Mouse (Mus musculus) left cerebral cortex, postnatal 25 days (tissue): ENCODE results near the gene Fchsd2. TPM values are rescaled to one million over a fixed set of nuclear protein-coding genes. Genes with fewer than 3 reads are reported as not detected.

ENCODE experiments used
- DNase-seq, 2 experiments: peaks; one replicate each; pipeline ENCODE4 v3.0.0; 2022; ENCODE audit warnings: low spot score in 2 of 2, mixed read lengths in 1 of 2
- intact Hi-C: fragments of 180-260 bp; cut with DNase I; formaldehyde crosslinking; loops from one replicate; pipeline ENCODE4 v1.15.1; 2025
- total RNA-seq, 2 experiments: library from RNA; stranded (reverse); gene quantifications; 2 replicates each; pipeline ENCODE4 v1.2.3; 2021

Gene Fchsd2
- total RNA-seq, 2 experiments from 2014 or later = 38.8 to 43.9 TPM

DNA sequence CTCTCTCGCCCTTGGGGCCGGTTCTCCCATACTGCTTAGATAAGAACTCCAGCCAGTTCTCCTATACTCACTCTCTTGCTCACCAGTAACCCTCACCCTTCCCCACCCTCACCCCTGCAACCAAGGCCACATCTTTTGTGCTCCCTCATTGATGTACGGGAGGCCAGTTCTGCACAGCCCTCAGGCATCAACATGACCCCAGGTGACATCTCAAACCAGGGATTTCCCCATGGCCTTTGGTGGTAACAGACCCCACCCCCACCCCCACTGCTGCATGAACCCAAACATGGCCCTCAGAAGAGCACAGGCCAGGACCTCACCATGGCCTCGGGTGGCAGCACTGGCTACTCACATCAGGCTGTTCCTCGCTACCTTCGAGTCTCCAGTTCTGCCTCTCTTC lies 23.4 kb upstream of the Fchsd2 start:
- no peak for DNase-seq
- intact Hi-C loops = no loop called here

DNA sequence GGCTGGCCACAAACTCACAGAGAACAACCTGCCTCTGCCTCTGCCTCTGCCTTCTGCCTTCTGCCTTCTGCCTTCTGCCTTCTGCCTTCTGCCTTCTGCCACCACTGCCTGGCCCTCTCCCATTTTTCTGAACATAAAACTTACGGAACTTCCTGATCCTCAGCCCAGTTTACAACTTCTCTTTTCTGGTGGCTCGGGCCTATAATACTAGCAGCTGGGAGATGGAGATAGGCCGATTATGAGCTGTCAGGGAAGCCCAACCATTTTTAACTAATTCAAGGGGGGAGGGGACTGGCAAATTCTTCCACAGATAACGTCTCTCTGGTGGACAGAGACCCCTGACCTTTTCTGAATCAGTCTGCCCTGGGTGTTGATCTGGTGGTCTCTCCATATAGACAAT lies 22.3 kb upstream of the Fchsd2 start:
- no peak for DNase-seq
- intact Hi-C loops = no loop called here

DNA sequence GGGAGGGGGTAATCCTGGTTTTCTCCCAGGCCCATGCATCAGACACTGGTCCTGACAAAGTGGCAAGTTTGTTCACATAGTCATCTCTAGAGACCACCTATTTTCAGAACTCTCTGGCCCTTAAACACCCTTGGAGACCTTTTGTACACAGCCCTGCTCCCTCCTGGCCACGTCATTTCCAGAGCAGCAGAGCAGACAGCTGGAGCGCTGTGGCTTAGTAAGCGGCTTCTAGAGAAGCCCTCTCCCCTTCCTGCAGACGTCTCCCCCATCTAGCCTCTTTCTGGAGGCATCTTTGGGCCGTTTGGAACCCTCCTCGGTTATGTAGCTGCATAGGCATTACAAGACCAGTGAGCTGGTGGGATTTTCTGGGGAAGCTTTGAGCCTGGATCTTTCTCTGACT lies 21.6 kb upstream of the Fchsd2 start:
- intact Hi-C loops = no loop called here
- DNase-seq = no peak

DNA sequence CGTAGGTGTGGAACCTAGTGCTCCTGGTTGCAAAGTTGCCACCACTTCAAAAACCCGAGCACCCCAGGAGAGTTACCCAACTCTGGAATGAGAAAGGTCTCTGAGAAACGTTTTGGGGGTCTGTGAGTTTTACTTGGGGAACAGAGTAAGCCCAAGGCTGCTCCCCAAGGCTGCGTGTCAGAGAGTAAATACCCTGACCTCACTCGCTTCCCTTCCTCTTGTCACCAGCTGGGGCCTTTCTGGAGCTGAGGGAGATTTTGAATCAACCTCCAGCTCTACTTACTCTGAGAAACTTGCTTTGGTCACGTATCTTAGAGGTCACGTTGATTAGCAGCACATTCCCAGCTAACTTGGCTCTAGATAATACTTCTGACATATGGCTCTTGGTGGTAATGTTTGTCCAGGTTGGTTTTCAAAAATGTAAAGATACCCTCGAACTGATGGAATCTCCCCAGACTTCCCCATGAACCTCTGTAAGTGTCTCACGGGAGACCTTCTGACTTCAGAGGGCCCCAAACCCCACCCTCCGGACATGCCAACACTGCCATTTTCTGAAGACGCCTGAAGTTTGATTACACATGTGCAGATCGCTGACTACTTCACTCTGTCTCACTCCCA lies 20.4 kb upstream of the Fchsd2 start:
- DNase-seq = no peak
- intact Hi-C loops = no loop called here

GRCm38 (mm10) chr7:101074170-101074767 lies 18.4 kb upstream of the Fchsd2 start:
- no peak for DNase-seq
- intact Hi-C loops = no loop called here

DNA sequence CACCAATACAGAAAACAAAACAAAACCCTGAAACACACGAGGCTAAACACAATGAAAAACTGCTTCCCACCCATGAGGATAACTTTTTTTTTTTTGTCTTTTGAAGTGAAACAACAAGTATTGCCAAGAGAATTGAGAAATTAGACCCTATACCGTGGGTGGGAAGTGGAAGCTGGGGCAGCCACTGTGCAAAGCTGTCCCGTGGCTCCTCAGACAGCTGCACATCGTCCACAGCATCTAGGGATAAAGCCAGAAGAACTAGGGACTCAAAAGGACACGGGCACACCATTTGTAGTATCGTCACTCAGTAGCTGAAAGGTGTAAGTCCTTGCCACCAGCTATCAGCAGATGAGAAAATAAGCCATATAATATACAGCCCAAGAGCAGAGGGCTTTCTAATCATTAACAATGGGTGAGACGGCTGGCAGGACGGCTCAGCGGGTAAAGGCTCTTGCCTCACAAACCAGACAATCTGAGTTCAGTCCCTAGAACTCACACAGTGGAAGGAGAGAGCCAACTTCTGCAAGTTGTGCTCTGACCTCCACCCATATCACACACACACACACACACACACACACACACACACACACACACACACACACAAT lies 9.0 kb upstream of the Fchsd2 start:
- intact Hi-C loops = no loop called here
- DNase-seq = no peak

DNA sequence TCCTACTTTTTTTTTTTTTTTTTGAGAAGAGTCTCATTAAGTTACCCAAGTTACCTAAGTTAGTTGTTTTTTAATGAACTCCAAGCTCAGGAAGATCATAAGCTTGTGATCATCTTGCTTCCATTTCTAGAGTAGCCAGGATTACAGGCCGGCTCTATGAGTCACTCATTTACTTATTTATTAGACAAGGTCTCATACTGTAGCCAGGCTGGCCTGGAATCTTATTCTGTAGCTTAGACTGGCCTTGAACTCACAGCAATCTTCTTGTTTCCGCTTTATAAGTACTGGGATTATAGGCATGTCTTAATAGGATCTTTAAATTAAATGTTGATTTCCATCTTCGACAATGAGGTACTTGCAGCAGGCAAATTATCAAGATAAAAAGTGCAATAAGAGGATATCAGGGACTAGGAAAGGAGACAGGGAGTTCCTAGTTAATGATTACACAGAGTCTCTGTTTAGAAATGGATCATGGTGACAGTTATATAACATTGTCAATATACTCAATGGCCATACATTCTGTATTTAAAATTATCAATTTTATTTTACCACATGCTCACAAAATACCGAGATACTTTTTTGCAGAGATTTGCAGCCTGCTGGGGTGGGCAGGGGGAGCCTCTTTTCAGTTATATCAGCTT lies 7.7 kb upstream of the Fchsd2 start:
- intact Hi-C loops = no loop called here

GRCm38 (mm10) chr7:101085779-101086178 lies 6.9 kb upstream of the Fchsd2 start:
- DNase-seq = no peak
- intact Hi-C loops = no loop called here

More for the DNA sequence above, 7.7 kb upstream of the Fchsd2 start:
- DNase-seq = no peak

DNA sequence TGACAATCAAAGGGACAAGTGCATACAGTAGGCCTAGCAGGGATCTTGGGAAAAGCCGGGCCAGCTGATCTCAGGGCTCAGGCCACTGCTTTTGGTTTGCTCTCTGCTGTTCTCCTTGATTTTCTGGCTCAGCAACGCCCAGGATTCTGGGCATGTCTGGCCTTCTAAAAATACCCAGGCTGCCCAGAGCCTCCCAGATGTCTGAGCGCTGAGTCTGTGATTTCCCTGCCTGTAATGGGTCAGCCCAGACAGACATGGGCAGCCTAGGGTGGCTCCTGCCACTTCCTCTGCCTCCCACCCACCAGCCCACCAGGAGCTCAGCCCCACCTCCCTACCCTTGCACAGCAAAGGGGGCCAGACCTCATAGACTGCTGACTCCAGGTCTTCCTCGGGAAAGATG lies 4.0 kb upstream of the Fchsd2 start:
- DNase-seq = peak; percentile 13 to 57
- intact Hi-C loops = no loop called here

DNA sequence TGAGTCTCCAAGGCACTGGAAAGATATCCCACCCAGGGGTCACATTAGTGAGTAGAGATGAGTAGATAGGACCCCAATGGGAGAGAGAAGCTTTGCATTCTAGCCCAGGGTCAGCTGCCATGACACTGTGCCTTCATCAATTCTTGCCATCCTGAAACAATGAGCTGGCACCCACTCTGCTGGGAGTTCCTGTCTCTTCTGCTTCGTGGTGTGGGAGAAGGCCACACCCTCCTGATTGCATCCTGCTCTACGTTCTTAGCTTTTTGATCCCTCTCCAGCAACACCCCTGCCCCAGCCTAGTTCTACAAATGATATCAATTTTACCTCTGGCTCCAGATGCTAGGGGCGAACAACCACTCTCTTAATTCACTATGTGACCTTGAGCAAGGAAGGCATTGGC lies 3.4 kb upstream of the Fchsd2 start:
- DNase-seq = no peak
- intact Hi-C loops = no loop called here

GRCm38 (mm10) chr7:101093231-101093630 lies 568 bp downstream of the Fchsd2 start:
- DNase-seq = no peak
- intact Hi-C loops = no loop called here

- intact Hi-C loops = no loop called here
- no peak for DNase-seq
Measured at GRCm38 (mm10) chr7:101094746-101095145, 2.1 kb downstream of the Fchsd2 start.

- no peak for DNase-seq
- intact Hi-C loops = no loop called here
Measured at GRCm38 (mm10) chr7:101095560-101095959, 2.9 kb downstream of the Fchsd2 start.

GRCm38 (mm10) chr7:101096576-101096975 lies 3.9 kb downstream of the Fchsd2 start:
- intact Hi-C loops = no loop called here
- DNase-seq = no peak

- intact Hi-C loops = no loop called here
- DNase-seq = no peak
Measured at GRCm38 (mm10) chr7:101097084-101097483, 4.4 kb downstream of the Fchsd2 start.

- intact Hi-C loops = no loop called here
Measured at GRCm38 (mm10) chr7:101099981-101100380, 7.3 kb downstream of the Fchsd2 start.

DNA sequence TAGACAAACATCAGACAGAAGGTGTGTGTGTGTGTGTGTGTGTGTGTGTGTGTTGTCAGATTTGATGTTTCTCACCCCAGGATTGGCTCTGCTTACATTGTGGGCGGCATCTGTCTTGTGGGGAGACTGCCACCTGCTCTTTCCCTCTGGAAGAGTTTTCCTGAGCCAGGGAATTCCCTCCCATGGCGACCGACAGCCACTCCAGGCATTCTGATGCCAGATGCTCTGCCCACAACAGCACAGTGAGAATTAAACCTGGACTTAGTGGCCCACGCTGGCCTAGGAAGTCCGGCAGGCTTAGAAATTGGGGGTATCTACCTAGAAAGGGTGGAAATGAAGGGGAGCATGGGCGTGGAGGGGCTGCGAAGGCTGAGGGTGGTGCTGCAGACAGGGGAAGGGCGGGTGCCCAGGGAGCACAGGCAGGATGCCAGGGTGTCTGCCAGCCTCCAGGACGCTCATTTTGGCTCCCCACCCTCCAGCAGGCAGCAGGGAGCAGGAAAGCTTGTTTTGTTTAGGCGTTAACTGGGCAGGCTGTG lies 8.6 kb downstream of the Fchsd2 start:
- peak; percentile 69 to 89 for DNase-seq
- intact Hi-C loops = no loop called here

More at GRCm38 (mm10) chr7:101099981-101100380, 7.3 kb downstream of the Fchsd2 start:
- DNase-seq = no peak

- intact Hi-C loops = no loop called here
- DNase-seq = no peak
Measured at GRCm38 (mm10) chr7:101106666-101107065, 14.0 kb downstream of the Fchsd2 start.

GRCm38 (mm10) chr7:101107073-101107810 lies 14.6 kb downstream of the Fchsd2 start:
- peak; percentile 21 to 39 for DNase-seq
- intact Hi-C loops = no loop called here
